Mouse (Mus musculus) neural tube, embryonic 15.5 days (tissue): ENCODE measurements at regions not wholly inside any gene's neighbourhood (a gene's known extent, or its start where the extent isn't known, plus 50 kb on each side); places are given as distances from the start of the nearest gene placed in this dataset.

Source experiments
- ATAC-seq: fragments of 200-750 bp; cut with Nextera tagmentation; 2 replicates; pipeline ENCODE4 v1.8.0; 2017; ENCODE audit warnings: mild to moderate bottlenecking, moderate TSS enrichment, moderate library complexity; ENCODE audit not compliant: low FRiP score
- H3K27ac ChIP-seq: fragments of 300-500 bp; sonication (generic); replicated peaks from 2 replicates; pipeline ENCODE4 v1.5.1; 2015; ENCODE audit warnings: mild to moderate bottlenecking, inconsistent platforms
- H3K27me3 ChIP-seq: fragments of 300-500 bp; sonication (generic); replicated peaks from 2 replicates; pipeline ENCODE4 v1.6.1; 2015; ENCODE audit warnings: inconsistent platforms
- H3K36me3 ChIP-seq: fragments of 300-500 bp; sonication (generic); 2 replicates; pipeline ENCODE4 v1.6.1; 2015; ENCODE audit warnings: inconsistent platforms
- H3K4me1 ChIP-seq: fragments of 300-500 bp; sonication (generic); 2 replicates; pipeline ENCODE4 v1.6.1; 2015; ENCODE audit warnings: inconsistent platforms
- H3K4me2 ChIP-seq: fragments of 300-500 bp; sonication (generic); 2 replicates; pipeline ENCODE4 v1.6.1; 2015; ENCODE audit warnings: inconsistent platforms, mild to moderate bottlenecking, moderate library complexity
- H3K4me3 ChIP-seq: fragments of 300-500 bp; sonication (generic); replicated peaks from 2 replicates; pipeline ENCODE4 v1.5.1; 2015; ENCODE audit warnings: mild to moderate bottlenecking, inconsistent platforms
- H3K9ac ChIP-seq: fragments of 300-500 bp; sonication (generic); replicated peaks from 2 replicates; pipeline ENCODE4 v1.6.1; 2015; ENCODE audit warnings: mild to moderate bottlenecking, inconsistent platforms
- H3K9me3 ChIP-seq: fragments of 300-500 bp; sonication (generic); replicated peaks from 2 replicates; pipeline ENCODE4 v1.6.1; 2016; ENCODE audit warnings: inconsistent platforms
- WGBS: fragments of 180-500 bp; shearing (Covaris S2); methylation state at CpG from one replicate; pipeline ENCODE4 v1.1.7; 2015; ENCODE audit warnings: mixed read lengths; 5-methylcytosine and 5-hydroxymethylcytosine counted together

DNA sequence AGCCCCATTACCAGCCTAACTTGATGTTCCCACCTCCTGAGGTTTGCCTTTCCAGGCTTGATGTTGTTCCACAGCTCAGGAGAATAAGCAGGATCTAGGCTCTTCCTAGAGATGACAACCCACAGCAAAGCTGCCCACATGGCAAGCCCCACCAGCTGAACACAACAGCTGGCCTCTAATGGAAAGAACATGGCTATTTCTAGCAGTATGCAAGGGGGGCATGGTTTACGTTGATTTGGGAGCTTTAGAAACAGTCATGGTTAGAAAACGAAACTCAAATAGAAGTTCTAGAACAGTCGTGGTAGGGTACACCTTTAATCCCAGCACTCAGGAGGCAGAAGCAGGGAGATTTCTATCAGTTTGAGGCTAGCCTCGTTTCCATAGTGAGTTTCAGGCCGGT, 123.5 kb upstream of the Rreb1 start:
- no peak overlapping the region for H3K4me2 ChIP-seq
- no peaks in the 10 kb centered on the region for H3K9me3 ChIP-seq
- no peak overlapping the region for H3K27ac ChIP-seq
- no peak overlapping the region for H3K9ac ChIP-seq
- no peaks in the 10 kb centered on the region for H3K4me1 ChIP-seq
- H3K27me3 ChIP-seq = no peaks in the 10 kb centered on the region
- no peaks in the 10 kb centered on the region for H3K36me3 ChIP-seq
- 88% methylated on average over 5 of the region's 5 CpGs for WGBS
- no peak overlapping the region for H3K4me3 ChIP-seq
- ATAC-seq = no peak

DNA sequence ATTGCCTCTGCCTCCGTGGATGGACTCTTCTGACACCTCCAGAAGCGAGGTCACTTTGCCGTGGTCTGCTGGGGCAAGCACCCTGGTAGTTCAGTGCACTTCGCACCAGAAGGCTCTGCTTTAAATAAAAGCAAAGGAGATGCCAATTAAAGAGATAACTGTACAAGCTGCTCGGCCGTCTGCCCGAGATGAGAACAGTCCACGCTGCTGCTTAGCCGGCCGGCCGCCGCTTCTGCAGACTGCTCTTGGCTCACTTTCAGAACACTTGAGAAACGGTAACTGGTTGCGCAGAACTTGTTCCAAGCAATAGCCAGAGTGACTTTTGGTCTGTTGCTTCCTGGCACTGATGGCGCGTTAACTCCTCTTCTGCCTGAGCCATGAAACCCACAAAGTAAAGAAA, 121.0 kb upstream of the Rreb1 start:
- H3K4me2 ChIP-seq = no peak overlapping the region
- 75% methylated on average over 16 of the region's 16 CpGs for WGBS
- H3K27ac ChIP-seq = no peak overlapping the region

DNA sequence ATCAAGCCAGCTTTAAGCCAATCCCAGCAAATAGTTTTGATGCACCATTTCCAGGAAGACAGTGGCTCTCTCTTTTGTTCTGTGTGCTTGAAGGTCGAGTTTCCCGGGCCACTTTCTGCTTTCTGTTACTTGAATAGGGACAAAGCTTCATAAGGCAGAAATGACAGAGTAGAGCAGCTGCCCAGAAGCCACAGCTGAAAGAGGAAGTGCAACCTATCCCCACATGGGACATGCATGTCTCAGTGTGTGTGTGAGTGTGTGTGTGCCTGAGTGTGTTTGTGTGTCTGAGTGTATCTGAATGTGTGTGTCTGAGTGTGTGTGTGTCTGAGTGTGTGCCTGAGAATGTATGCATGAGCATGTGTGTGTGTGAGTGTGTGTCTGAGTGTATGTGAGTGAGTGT, 120.2 kb upstream of the Rreb1 start:
- ATAC-seq = no peak
- Histone ChIP-seq H3K27ac (no peak overlapping the region), H3K4me2 (no peak overlapping the region), H3K9me3 (no peaks in the 10 kb centered on the region), H3K27me3 (no peaks in the 10 kb centered on the region), H3K9ac (no peak overlapping the region), H3K36me3 (no peaks in the 10 kb centered on the region), H3K4me3 (no peak overlapping the region), H3K4me1 (no peaks in the 10 kb centered on the region)
- 62% methylated on average over 2 of the region's 2 CpGs for WGBS

More for the DNA sequence above, 121.0 kb upstream of the Rreb1 start:
- ATAC-seq = no peak
- H3K4me3 ChIP-seq = no peak overlapping the region
- H3K27me3 ChIP-seq = no peaks in the 10 kb centered on the region
- H3K9ac ChIP-seq = no peak overlapping the region
- H3K36me3 ChIP-seq = no peaks in the 10 kb centered on the region
- H3K9me3 ChIP-seq = no peaks in the 10 kb centered on the region
- H3K4me1 ChIP-seq = no peaks in the 10 kb centered on the region

DNA sequence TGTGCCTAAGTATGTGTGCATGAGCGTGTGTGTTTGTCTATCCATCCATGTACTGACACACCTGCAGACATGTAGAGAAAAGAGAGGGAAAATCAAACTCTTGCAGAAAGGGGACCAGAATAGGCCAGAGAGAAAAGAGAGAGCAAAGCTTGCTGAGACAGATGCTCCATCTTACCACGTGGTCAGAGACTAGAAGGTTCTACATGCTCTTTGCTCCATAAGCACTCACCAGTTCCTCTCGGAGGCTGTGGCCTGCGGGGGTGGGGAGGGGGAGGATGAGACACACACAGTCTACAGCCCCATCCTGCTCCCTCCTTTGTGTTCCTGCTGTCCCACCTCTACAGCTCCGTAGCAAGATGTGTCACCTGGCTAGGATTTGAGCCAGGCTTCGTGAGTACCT, 119.7 kb upstream of the Rreb1 start:
- no peak for ATAC-seq
- no peak overlapping the region for H3K27ac ChIP-seq
- no peaks in the 10 kb centered on the region for H3K9me3 ChIP-seq
- no peaks in the 10 kb centered on the region for H3K4me1 ChIP-seq
- no peak overlapping the region for H3K4me2 ChIP-seq
- no peak overlapping the region for H3K4me3 ChIP-seq
- no peaks in the 10 kb centered on the region for H3K27me3 ChIP-seq
- 84% methylated on average over 6 of the region's 6 CpGs for WGBS
- H3K36me3 ChIP-seq = no peaks in the 10 kb centered on the region
- H3K9ac ChIP-seq = no peak overlapping the region

DNA sequence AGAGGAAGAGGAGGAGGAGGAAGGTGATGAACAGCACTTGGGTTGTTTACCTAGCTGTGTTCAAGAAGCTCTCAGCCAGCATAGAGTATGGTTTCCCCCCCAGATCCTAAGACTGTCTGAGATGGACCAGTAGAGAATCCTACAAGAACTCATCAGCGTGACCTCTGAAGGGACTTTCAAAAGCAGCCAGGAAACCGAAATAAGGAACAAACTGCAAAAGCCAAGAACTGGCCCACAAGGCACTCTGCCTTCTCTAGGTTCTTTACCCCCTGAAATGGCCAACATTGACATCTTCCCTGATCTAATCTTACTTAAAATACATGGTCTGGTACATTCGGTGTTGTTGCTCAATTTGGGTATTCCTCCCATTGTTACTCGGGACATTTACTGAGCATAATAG, 118.1 kb upstream of the Rreb1 start:
- Histone ChIP-seq H3K36me3 (no peaks in the 10 kb centered on the region), H3K4me3 (no peak overlapping the region), H3K4me2 (no peak overlapping the region), H3K27me3 (no peaks in the 10 kb centered on the region), H3K27ac (no peak overlapping the region), H3K4me1 (no peaks in the 10 kb centered on the region), H3K9me3 (no peaks in the 10 kb centered on the region), H3K9ac (no peak overlapping the region)
- no peak for ATAC-seq
- WGBS = 90% methylated on average over 4 of the region's 4 CpGs

DNA sequence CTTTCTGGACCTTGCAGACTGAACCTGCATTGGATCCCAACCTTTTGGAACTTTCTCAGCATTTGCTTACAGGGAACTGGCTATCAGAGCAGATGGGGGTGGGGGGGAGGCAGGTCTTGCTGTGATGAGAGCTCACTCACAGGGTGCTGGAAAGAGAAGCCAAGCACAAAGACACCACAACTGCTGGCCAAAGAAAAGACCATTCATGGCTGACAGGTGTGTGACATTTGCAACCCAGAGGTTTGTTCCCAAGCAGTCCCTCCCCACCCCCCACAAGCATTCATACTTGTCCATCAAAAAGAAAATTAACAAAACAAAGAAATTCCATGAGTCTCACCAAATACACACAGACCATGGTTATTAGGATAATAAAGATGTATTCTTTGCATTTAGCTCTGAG, 117.5 kb upstream of the Rreb1 start:
- Histone ChIP-seq H3K4me3 (no peak overlapping the region), H3K27me3 (no peaks in the 10 kb centered on the region), H3K36me3 (no peaks in the 10 kb centered on the region), H3K9ac (no peak overlapping the region), H3K4me2 (no peak overlapping the region), H3K4me1 (no peaks in the 10 kb centered on the region), H3K27ac (no peak overlapping the region), H3K9me3 (no peaks in the 10 kb centered on the region)
- no peak for ATAC-seq

DNA sequence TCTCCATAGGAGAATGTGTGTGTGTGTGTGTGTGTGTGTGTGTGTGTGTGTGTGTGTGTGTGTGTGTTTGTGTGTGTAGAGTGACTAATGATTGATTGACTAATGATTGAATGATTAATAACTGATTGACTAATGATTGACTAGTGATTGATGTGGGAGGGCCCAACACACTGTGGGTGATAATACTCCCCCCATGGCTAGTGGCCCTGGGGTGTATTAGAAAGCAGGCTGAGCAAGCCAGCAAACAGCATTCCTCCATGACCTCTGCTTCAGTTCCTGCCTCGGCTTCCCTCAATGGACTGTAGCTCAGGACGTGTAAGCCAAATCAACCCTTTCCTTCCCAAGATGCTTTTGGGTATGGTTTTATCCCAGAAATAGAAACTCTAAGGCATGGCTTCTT, 114.1 kb upstream of the Rreb1 start:
- no peak for ATAC-seq
- WGBS = 84% methylated on average over 2 of the region's 2 CpGs
- Histone ChIP-seq H3K36me3 (no peaks in the 10 kb centered on the region), H3K4me2 (no peak overlapping the region), H3K4me3 (no peak overlapping the region), H3K4me1 (no peaks in the 10 kb centered on the region), H3K9me3 (no peaks in the 10 kb centered on the region), H3K9ac (no peak overlapping the region), H3K27ac (no peak overlapping the region), H3K27me3 (no peaks in the 10 kb centered on the region)

DNA sequence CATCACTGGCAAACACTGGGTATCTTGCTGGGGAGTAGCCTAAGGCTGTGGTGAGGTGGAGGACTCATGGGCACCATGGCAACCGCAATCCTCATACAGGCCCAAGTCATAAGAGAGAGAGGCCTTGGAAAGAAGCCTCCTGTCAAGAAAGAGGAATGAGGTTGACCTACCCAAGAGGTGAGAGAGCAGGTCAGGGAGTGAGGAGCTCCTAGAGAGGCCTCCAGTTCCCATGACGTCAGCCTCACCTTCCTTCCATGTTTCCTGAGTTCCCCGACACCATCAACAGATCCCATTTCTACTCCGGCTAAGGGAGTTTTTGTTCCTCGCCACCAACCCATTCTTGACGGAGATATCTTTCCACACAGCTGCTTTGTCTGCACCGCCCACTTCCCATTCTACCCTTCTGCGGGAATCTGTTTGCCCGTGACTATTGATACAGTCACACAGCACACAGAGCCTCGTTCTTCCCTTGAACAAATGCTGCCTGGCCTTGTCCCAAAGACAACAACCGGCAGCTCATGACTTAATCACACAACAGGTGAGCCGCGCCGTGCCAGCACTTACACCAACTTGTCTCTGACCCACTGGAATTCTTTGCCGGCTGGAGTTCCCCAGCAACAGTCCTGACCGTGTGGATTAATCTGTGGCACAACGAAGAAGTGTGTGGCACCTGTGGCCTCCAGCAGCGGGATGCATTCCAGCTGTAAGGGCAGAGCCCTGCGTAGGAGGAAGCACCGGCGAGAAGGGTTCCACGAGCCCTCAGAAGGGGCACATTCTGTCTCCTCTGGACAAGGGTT, 111.8 kb upstream of the Rreb1 start:
- 82% methylated on average over 22 of the region's 22 CpGs for WGBS
- no peaks in the 10 kb centered on the region for H3K27me3 ChIP-seq
- no peak for ATAC-seq
- no peak overlapping the region for H3K4me2 ChIP-seq
- no peaks in the 10 kb centered on the region for H3K4me1 ChIP-seq
- no peaks in the 10 kb centered on the region for H3K36me3 ChIP-seq
- H3K9me3 ChIP-seq = no peaks in the 10 kb centered on the region
- H3K9ac ChIP-seq = no peak overlapping the region
- no peak overlapping the region for H3K27ac ChIP-seq
- no peak overlapping the region for H3K4me3 ChIP-seq

DNA sequence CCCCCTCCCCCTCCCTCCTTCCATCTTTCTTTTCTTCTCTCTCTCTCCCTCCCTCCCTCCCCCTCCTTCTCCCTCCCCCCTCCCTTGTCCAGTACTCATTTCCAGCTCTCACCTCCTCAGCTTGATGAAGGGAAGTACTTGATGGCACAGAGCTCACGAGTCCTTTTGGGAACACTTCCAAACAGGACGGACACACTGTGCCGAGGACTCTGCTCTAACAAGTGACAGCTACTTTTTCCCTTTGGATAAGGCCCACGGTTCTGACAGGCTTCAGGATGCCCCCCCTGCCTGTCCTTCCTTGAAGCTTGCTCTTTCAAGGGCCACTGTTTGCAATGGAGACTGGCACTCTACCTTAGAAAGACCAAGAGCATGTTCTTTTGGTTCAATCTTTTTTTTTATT, 110.8 kb upstream of the Rreb1 start:
- H3K36me3 ChIP-seq = no peaks in the 10 kb centered on the region
- no peak overlapping the region for H3K4me2 ChIP-seq
- no peak for ATAC-seq
- WGBS = 76% methylated on average over 4 of the region's 4 CpGs
- no peaks in the 10 kb centered on the region for H3K9me3 ChIP-seq
- no peaks in the 10 kb centered on the region for H3K4me1 ChIP-seq
- no peak overlapping the region for H3K4me3 ChIP-seq
- H3K9ac ChIP-seq = no peak overlapping the region
- H3K27me3 ChIP-seq = no peaks in the 10 kb centered on the region
- no peak overlapping the region for H3K27ac ChIP-seq

DNA sequence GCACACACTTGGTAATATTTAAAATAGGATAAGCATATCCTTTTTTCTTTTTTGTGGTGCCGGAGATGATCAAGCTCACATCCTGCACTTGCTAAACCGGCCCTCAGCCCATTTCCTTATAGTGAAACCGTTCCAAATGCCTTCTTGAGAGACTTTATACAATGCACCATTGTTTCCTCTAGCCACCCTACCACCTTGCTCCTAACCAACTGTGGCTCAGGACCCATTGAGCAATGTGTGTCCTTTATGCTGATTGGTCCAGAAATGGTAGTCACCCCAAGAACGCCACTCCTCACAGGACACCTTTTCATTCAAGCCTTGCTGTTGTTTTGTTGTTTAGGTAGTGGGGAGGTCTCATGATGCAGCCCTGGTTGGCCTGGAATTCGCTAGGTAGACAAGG, 110.3 kb upstream of the Rreb1 start:
- H3K4me3 ChIP-seq = no peak overlapping the region
- no peak overlapping the region for H3K9ac ChIP-seq
- ATAC-seq = no peak
- no peaks in the 10 kb centered on the region for H3K27me3 ChIP-seq
- H3K36me3 ChIP-seq = no peaks in the 10 kb centered on the region
- 83% methylated on average over 5 of the region's 5 CpGs for WGBS
- H3K9me3 ChIP-seq = no peaks in the 10 kb centered on the region
- no peak overlapping the region for H3K4me2 ChIP-seq
- H3K4me1 ChIP-seq = no peaks in the 10 kb centered on the region
- H3K27ac ChIP-seq = no peak overlapping the region

DNA sequence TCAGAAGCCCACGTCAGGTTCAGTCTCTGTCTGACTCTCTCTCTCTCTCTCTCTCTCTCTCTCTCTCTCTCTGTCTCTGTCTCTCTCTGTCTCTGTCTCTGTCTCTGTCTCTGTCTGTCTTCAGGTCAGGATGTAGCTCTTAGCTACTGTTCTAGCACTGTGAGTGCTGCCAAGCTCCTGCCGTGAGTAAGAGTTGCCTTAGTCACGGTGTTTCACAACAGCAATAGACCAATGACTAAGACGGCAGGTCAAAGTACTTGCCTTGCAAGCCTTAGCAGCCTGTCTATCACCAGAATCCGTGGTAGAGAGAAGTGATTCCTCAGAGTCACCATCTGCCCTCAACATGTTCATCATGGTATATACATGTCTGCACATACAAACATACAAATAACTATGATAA, 107.1 kb upstream of the Rreb1 start:
- WGBS = 86% methylated on average over 5 of the region's 5 CpGs
- Histone ChIP-seq H3K27me3 (no peaks in the 10 kb centered on the region), H3K4me3 (no peak overlapping the region)

DNA sequence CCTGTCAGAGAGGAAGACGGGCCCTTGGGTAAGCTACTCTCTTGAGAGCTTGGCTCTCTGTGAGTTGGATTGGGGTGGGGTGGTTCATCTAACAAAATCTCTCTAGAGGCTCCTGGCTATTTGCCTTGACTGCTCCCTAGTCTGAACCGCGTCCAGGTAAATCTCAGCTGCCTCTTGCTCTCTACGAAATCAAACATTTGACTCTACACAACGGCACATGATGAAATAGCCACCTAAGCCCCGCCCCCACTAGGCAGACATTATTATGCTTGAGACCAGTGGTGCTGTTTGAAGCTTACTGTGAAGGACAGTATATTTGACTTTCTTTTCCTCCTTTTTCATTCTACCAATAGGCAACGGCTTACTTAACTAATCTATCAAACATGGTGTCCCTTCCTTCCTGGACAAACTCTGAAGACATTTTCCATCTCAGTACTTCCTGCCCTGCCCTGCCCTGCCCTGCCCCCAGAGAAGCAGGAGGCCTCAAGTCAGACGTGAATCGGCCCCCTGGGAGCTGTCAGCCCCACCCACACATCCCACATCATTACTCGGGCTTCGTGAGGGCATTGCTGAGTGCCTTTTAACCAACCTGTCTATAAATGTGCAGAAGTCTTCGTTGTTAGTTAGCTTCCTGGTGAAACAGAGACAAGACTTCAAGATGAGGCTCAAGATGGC, 103.4 kb upstream of the Rreb1 start:
- Histone ChIP-seq H3K9me3 (no peaks in the 10 kb centered on the region), H3K9ac (no peak overlapping the region), H3K27ac (no peak overlapping the region), H3K27me3 (no peaks in the 10 kb centered on the region), H3K4me3 (no peak overlapping the region), H3K4me2 (no peak overlapping the region), H3K36me3 (no peaks in the 10 kb centered on the region), H3K4me1 (no peaks in the 10 kb centered on the region)
- WGBS = 75% methylated on average over 12 of the region's 12 CpGs
- no peak for ATAC-seq

More for the DNA sequence above, 107.1 kb upstream of the Rreb1 start:
- no peak overlapping the region for H3K9ac ChIP-seq
- H3K4me2 ChIP-seq = no peak overlapping the region
- no peak for ATAC-seq
- H3K36me3 ChIP-seq = no peaks in the 10 kb centered on the region
- no peaks in the 10 kb centered on the region for H3K9me3 ChIP-seq
- H3K4me1 ChIP-seq = no peaks in the 10 kb centered on the region
- H3K27ac ChIP-seq = no peak overlapping the region
